19 mouse cellular contexts compared by ENCODE assay signal in genomic region chr4:44965175-44965574, GRCm38 (mm10). TPM values are rescaled to one million over a fixed set of nuclear protein-coding genes. Genes with fewer than 3 reads are reported as not detected.
DNase-seq lines count a peak whose midpoint lies in the region; TF ChIP-seq lines count a peak whose summit lies in the region.
"Had no signal": no experiment of that assay in that cellular context is flagged by ENCODE, and none has a peak within 500 bp of the region (broad histone marks: within the 10 kb centered on the region; RNA-seq: fewer than 3 reads in every experiment).

No protein-coding gene starts in this region.

- H3K79me2 ChIP-seq in CH12.LX (replicated peaks; ENCODE audit: control insufficient read depth, extremely low read depth, insufficient read depth, poor library complexity, severe bottlenecking): no peaks in the 10 kb centered on the region

- peaks cover 17% of the 10 kb centered on the region for H3K9me3 ChIP-seq in CH12.LX (replicated peaks; ENCODE audit: low read length)
- H3K9me3 ChIP-seq in midbrain, embryonic 10.5 days (replicated peaks): no peaks in the 10 kb centered on the region
- H3K9me3 ChIP-seq: embryonic facial prominence, embryonic 10.5 days; embryonic facial prominence, embryonic 12.5 days; forebrain, embryonic 13.5 days; forebrain, embryonic 15.5 days had no signal

- peak; percentile 89 for TF ChIP-seq EP300 in CH12.LX (IDR thresholded peaks at IDR 0.05; ENCODE audit: low read length)

- TF ChIP-seq CTCF in spleen, adult 2 months (IDR thresholded peaks at IDR 0.05; ENCODE audit: extremely low read depth, insufficient read depth, insufficient read length, insufficient replicate concordance): no peak
- no peak for TF ChIP-seq CTCF in CH12.LX (conservative IDR thresholded peaks at IDR 0.05 in 1 of 2, IDR thresholded peaks at IDR 0.05 in 1 of 2; ENCODE audit: low read depth in 2 of 2, low read length in 2 of 2)

- peaks cover 43% of the 10 kb centered on the region for H3K4me1 ChIP-seq in spleen, adult 2 months (ENCODE audit: control insufficient read depth, insufficient read depth, insufficient read length)
- peaks cover 49 to 65% of the 10 kb centered on the region in 2 experiments for H3K4me1 ChIP-seq in CH12.LX (ENCODE audit: control insufficient read depth in 1 of 2, insufficient read depth in 2 of 2)
- no peaks in the 10 kb centered on the region for H3K4me1 ChIP-seq in midbrain, embryonic 10.5 days
- H3K4me1 ChIP-seq: embryonic facial prominence, embryonic 12.5 days; forebrain, embryonic 13.5 days; forebrain, embryonic 15.5 days had no signal

- no peaks in the 10 kb centered on the region for H3K27me3 ChIP-seq in spleen, adult 2 months (ENCODE audit: control insufficient read depth, insufficient read depth, low read length)
- no peaks in the 10 kb centered on the region for H3K27me3 ChIP-seq in CH12.LX (replicated peaks)
- H3K27me3 ChIP-seq in midbrain, embryonic 10.5 days (ENCODE audit: low read depth, poor library complexity, severe bottlenecking): no peaks in the 10 kb centered on the region; the same call in 1 of the 2 replicates
- H3K27me3 ChIP-seq: embryonic facial prominence, embryonic 12.5 days; forebrain, embryonic 13.5 days; forebrain, embryonic 15.5 days had no signal

- H3K9ac ChIP-seq in CH12.LX (ENCODE audit: insufficient read depth, low read depth): no peak overlapping the region
- H3K9ac ChIP-seq: embryonic facial prominence, embryonic 12.5 days; forebrain, embryonic 13.5 days; forebrain, embryonic 15.5 days had no signal

- no peak overlapping the region for H3K4me2 ChIP-seq in CH12.LX (ENCODE audit: insufficient read depth, low read depth, poor library complexity, severe bottlenecking)
- H3K4me2 ChIP-seq: embryonic facial prominence, embryonic 12.5 days; forebrain, embryonic 13.5 days; forebrain, embryonic 15.5 days had no signal

- in situ Hi-C loops in CH12.LX (cut with MboI; ENCODE audit: low pct_ligation_motif_present, low pct_unique_long_range_greater_than_20kb, low sequenced_read_pairs): no loop called here

- TF ChIP-seq POLR2A in spleen, adult 2 months (IDR thresholded peaks at IDR 0.05; ENCODE audit: low read depth, low read length): no peak
- no peak for TF ChIP-seq POLR2A in CH12.LX (IDR thresholded peaks at IDR 0.05; ENCODE audit: low read depth, low read length)

- TF ChIP-seq RAD21 in CH12.LX (IDR thresholded peaks at IDR 0.05; ENCODE audit: low read depth, low read length): no peak

- 48% methylated on average over 2 of the region's 2 CpGs for WGBS in spleen, adult 2 months
- WGBS in midbrain, embryonic 10.5 days: 85% methylated on average over 2 of the region's 2 CpGs

- H3K27ac ChIP-seq in spleen, adult 2 months (ENCODE audit: insufficient read depth, low read length): peak overlapping the region; percentile 78
- no peak overlapping the region for H3K27ac ChIP-seq in CH12.LX (ENCODE audit: insufficient read depth, low read depth)
- no peak overlapping the region for H3K27ac ChIP-seq in midbrain, embryonic 10.5 days (replicated peaks)
- H3K27ac ChIP-seq: embryonic facial prominence, embryonic 10.5 days; embryonic facial prominence, embryonic 12.5 days; forebrain, embryonic 13.5 days; forebrain, embryonic 15.5 days had no signal

- dilution Hi-C loops in CH12.LX (cut with MboI; ENCODE audit: extremely low pct_ligation_motif_present, extremely low pct_unique_long_range_greater_than_20kb, low sequenced_read_pairs): no loop called here

- no peak overlapping the region for H3K4me3 ChIP-seq in spleen, adult 2 months (ENCODE audit: extremely low read depth, insufficient read depth, insufficient read length)
- H3K4me3 ChIP-seq in CH12.LX (replicated peaks in 1 of 3; ENCODE audit: low read depth in 2 of 3, low read length in 2 of 3, poor library complexity in 1 of 3): no peak overlapping the region
- H3K4me3 ChIP-seq in midbrain, embryonic 10.5 days: no peak overlapping the region
- H3K4me3 ChIP-seq: embryonic facial prominence, embryonic 10.5 days; embryonic facial prominence, embryonic 12.5 days; forebrain, embryonic 13.5 days; forebrain, embryonic 15.5 days had no signal

- DNase-seq in spleen, adult 2 months (ENCODE audit: low read depth in 1 of 2, low spot score in 2 of 2): no peak
- DNase-seq in spleen, postnatal 36 days (ENCODE audit: low spot score in 2 of 2): no peak
- peak; percentile 86 for DNase-seq in A20 (ENCODE audit: low read depth, low spot score)
- peak; percentile 65 for DNase-seq in CH12.LX (ENCODE audit: extremely low read depth)
- DNase-seq in midbrain, embryonic 10.5 days (ENCODE audit: low spot score): no peak
- no peak for DNase-seq in urinary bladder, adult 2 months (ENCODE audit: low spot score)
- DNase-seq: adrenal gland, adult 2 months; adrenal gland, postnatal 10 days; adrenal gland, postnatal 25 days; B cell, adult 2 months; cerebellum, adult 11-12 months; cerebellum, adult 2 months; cerebellum, adult 9-10 months; cerebellum, postnatal 10 days; cerebellum, postnatal 25 days had no signal

- no peaks in the 10 kb centered on the region for H3K36me3 ChIP-seq in spleen, adult 2 months (ENCODE audit: control insufficient read depth, insufficient read depth, low read length)
- no peaks in the 10 kb centered on the region for H3K36me3 ChIP-seq in CH12.LX (replicated peaks in 1 of 2; ENCODE audit: control insufficient read depth in 1 of 2, insufficient read depth in 1 of 2, low read length in 1 of 2)
- no peaks in the 10 kb centered on the region for H3K36me3 ChIP-seq in midbrain, embryonic 10.5 days
- H3K36me3 ChIP-seq: embryonic facial prominence, embryonic 10.5 days; embryonic facial prominence, embryonic 12.5 days; forebrain, embryonic 15.5 days had no signal

TF ChIP-seq in CH12.LX, 34 proteins besides CTCF, POLR2A, EP300 and RAD21 (continues in another document):
- peak; percentile 80 for TF ChIP-seq BHLHE40 (IDR thresholded peaks at IDR 0.05; ENCODE audit: low read depth, low read length)
- TF ChIP-seq JUN (IDR thresholded peaks at IDR 0.05; ENCODE audit: insufficient read depth, low read depth, low read length): no peak
- 0 out of 2 replicates have a peak, but pooled peaks have one; percentile 20 for TF ChIP-seq RCOR1 (conservative IDR thresholded peaks at IDR 0.05; ENCODE audit: low read depth, low read length)
- no peak for TF ChIP-seq MYC (IDR thresholded peaks at IDR 0.05; ENCODE audit: low read depth, low read length)
- TF ChIP-seq USF2 (conservative IDR thresholded peaks at IDR 0.05; ENCODE audit: low read depth, low read length): no peak
- no peak for TF ChIP-seq MXI1 (IDR thresholded peaks at IDR 0.05; ENCODE audit: low read depth, low read length)
- no peak for TF ChIP-seq IRF4 (IDR thresholded peaks at IDR 0.05; ENCODE audit: low read depth, low read length)
- no peak for TF ChIP-seq PAX5 (IDR thresholded peaks at IDR 0.05; ENCODE audit: low read length)
- no peak for TF ChIP-seq GABPA (IDR thresholded peaks at IDR 0.05; ENCODE audit: insufficient replicate concordance, low read depth, low read length)
- TF ChIP-seq TCF12 (IDR thresholded peaks at IDR 0.05; ENCODE audit: low read depth, low read length): peak; percentile 99
- peak; percentile 52 for TF ChIP-seq MAFK (IDR thresholded peaks at IDR 0.05; ENCODE audit: insufficient replicate concordance, low read length)
- TF ChIP-seq E2F4 (IDR thresholded peaks at IDR 0.05; ENCODE audit: insufficient replicate concordance, low read depth, low read length): no peak
- TF ChIP-seq CHD1 (IDR thresholded peaks at IDR 0.05; ENCODE audit: low read depth, low read length): no peak
- no peak for TF ChIP-seq JUND (conservative IDR thresholded peaks at IDR 0.05; ENCODE audit: low read depth, low read length)
- no peak for TF ChIP-seq NELFE (IDR thresholded peaks at IDR 0.05; ENCODE audit: low read depth, low read length)
- TF ChIP-seq ETS1 (conservative IDR thresholded peaks at IDR 0.05; ENCODE audit: low read depth, low read length): peak; percentile 88
- peak; percentile 96 for TF ChIP-seq ZNF384 (IDR thresholded peaks at IDR 0.05; ENCODE audit: low read depth, low read length)
- TF ChIP-seq UBTF (IDR thresholded peaks at IDR 0.05; ENCODE audit: low read depth, low read length): no peak
- no peak for TF ChIP-seq ZKSCAN1 (IDR thresholded peaks at IDR 0.05; ENCODE audit: borderline replicate concordance, low read depth, low read length)
- no peak for TF ChIP-seq USF1 (IDR thresholded peaks at IDR 0.05; ENCODE audit: low read depth, low read length)
- TF ChIP-seq ZC3H11A (IDR thresholded peaks at IDR 0.05; ENCODE audit: low read depth, low read length): no peak
- no peak for TF ChIP-seq HCFC1 (IDR thresholded peaks at IDR 0.05; ENCODE audit: low read depth, low read length)
- TF ChIP-seq MAX (IDR thresholded peaks at IDR 0.05; ENCODE audit: low read length): no peak
- TF ChIP-seq ZMIZ1 (IDR thresholded peaks at IDR 0.05; ENCODE audit: low read depth, low read length): no peak
- peak; percentile 74 for TF ChIP-seq CHD2 (IDR thresholded peaks at IDR 0.05; ENCODE audit: low read length)
- no peak for TF ChIP-seq NRF1 (IDR thresholded peaks at IDR 0.05; ENCODE audit: low read depth, low read length)
- no peak for TF ChIP-seq ELF1 (IDR thresholded peaks at IDR 0.05; ENCODE audit: low read depth, low read length)
- TF ChIP-seq SIN3A (IDR thresholded peaks at IDR 0.05; ENCODE audit: low read length): no peak

RNA-seq across cellular contexts. Expression of gene Grhpr, which starts 16.0 kb away (rescaled TPM):
- polyA plus RNA-seq in spleen, adult 2 months (2012; rRNA removed): 27.7 and 30.3 TPM in 2 replicates
- 43.4 and 76.6 TPM in 2 replicates for total RNA-seq in CH12.LX (2012; rRNA removed)
- 106 and 107 TPM in 2 replicates for total RNA-seq in CH12.LX (2014; rRNA removed)
- 174 and 204 TPM in 2 replicates for polyA plus RNA-seq in CH12.LX (2012; ENCODE audit: insufficient read length, low read depth)
- 52.9 and 68.7 TPM in 2 replicates for polyA plus RNA-seq in midbrain, embryonic 10.5 days (2016; fragmentation: Nextera tagmentation; extraction: Ambion mirVana)
- 34.9 and 38.4 TPM in 2 replicates for polyA plus RNA-seq in urinary bladder, adult 2 months (2012; rRNA removed)

RNA-seq across cellular contexts. Expression of gene Zbtb5, which starts 47.0 kb away (rescaled TPM):
- 12.7 and 16.3 TPM in 2 replicates for polyA plus RNA-seq in spleen, adult 2 months (2012; rRNA removed)
- total RNA-seq in CH12.LX (2012; rRNA removed): 6.7 and 10.0 TPM in 2 replicates
- 9.4 and 10.4 TPM in 2 replicates for total RNA-seq in CH12.LX (2014; rRNA removed)
- polyA plus RNA-seq in CH12.LX (2012; ENCODE audit: insufficient read length, low read depth): 8.1 and 8.2 TPM in 2 replicates
- polyA plus RNA-seq in midbrain, embryonic 10.5 days (2016; fragmentation: Nextera tagmentation; extraction: Ambion mirVana): 34.5 and 39.4 TPM in 2 replicates
- 8.5 and 8.6 TPM in 2 replicates for polyA plus RNA-seq in urinary bladder, adult 2 months (2012; rRNA removed)

RNA-seq across cellular contexts. Expression of gene Polr1e, which starts 53.2 kb away (rescaled TPM):
- 7.2 and 9.2 TPM in 2 replicates for polyA plus RNA-seq in spleen, adult 2 months (2012; rRNA removed)
- total RNA-seq in CH12.LX (2012; rRNA removed): 37.2 and 52.7 TPM in 2 replicates
- 87.7 and 94.9 TPM in 2 replicates for total RNA-seq in CH12.LX (2014; rRNA removed)
- 78.6 and 83.0 TPM in 2 replicates for polyA plus RNA-seq in CH12.LX (2012; ENCODE audit: insufficient read length, low read depth)
- 53.4 and 58.0 TPM in 2 replicates for polyA plus RNA-seq in midbrain, embryonic 10.5 days (2016; fragmentation: Nextera tagmentation; extraction: Ambion mirVana)
- 14.1 and 17.2 TPM in 2 replicates for polyA plus RNA-seq in urinary bladder, adult 2 months (2012; rRNA removed)

Comparison
In these comparisons a context has a peak if more than half of its experiments do, and no peak if none do; other contexts are left out.
1. DNase-seq: peak in A20 (single experiment) and CH12.LX (single experiment); none in spleen, adult 2 months (0 of 2), spleen, postnatal 36 days (0 of 2), midbrain, embryonic 10.5 days (single experiment) and urinary bladder, adult 2 months (single experiment).